Mouse (Mus musculus) limb, embryonic 15.5 days (tissue): ENCODE data around the gene Tctn1. TPM values are rescaled to one million over a fixed set of nuclear protein-coding genes. Genes with fewer than 3 reads are reported as not detected.

Source experiments
- ATAC-seq: fragments of 200-750 bp; cut with Nextera tagmentation; 2 replicates; pipeline ENCODE4 v1.8.0; 2017; ENCODE audit warnings: low read depth, moderate TSS enrichment; ENCODE audit not compliant: insufficient number of reproducible peaks, low FRiP score, low TSS enrichment
- H3K27ac ChIP-seq: fragments of 300-500 bp; sonication (generic); 2 replicates; pipeline ENCODE4 v1.5.1; 2015; ENCODE audit warnings: moderate library complexity, mild to moderate bottlenecking, inconsistent platforms
- H3K27me3 ChIP-seq: fragments of 300-500 bp; sonication (generic); 2 replicates; pipeline ENCODE4 v1.6.1; 2015; ENCODE audit warnings: inconsistent platforms
- H3K36me3 ChIP-seq: fragments of 300-500 bp; sonication (generic); 2 replicates; pipeline ENCODE4 v1.6.1; 2015; ENCODE audit warnings: inconsistent platforms
- H3K4me1 ChIP-seq: fragments of 300-500 bp; sonication (generic); 2 replicates; pipeline ENCODE4 v1.6.1; 2015; ENCODE audit warnings: inconsistent platforms
- H3K4me2 ChIP-seq: fragments of 300-500 bp; sonication (generic); 2 replicates; pipeline ENCODE4 v1.6.1; 2015; ENCODE audit warnings: mild to moderate bottlenecking, inconsistent platforms
- H3K4me3 ChIP-seq: fragments of 300-500 bp; sonication (generic); 2 replicates; pipeline ENCODE4 v1.5.1; 2015; ENCODE audit warnings: mild to moderate bottlenecking, inconsistent platforms
- H3K9ac ChIP-seq: fragments of 300-500 bp; sonication (generic); 2 replicates; pipeline ENCODE4 v1.6.1; 2015; ENCODE audit warnings: inconsistent platforms
- H3K9me3 ChIP-seq: fragments of 300-500 bp; sonication (generic); 2 replicates; pipeline ENCODE4 v1.6.1; 2016; ENCODE audit warnings: inconsistent platforms
- WGBS: fragments of 180-500 bp; shearing (Covaris S2); methylation state at CpG from one replicate; pipeline ENCODE4 v1.1.7; 2015; 5-methylcytosine and 5-hydroxymethylcytosine counted together
- polyA plus RNA-seq: library from polyadenylated mRNA; unstranded; fragments of >200 nt; fragmentation: Nextera tagmentation; extraction: Ambion mirVana; gene quantifications from 2 replicates; pipeline ENCODE4 v1.2.1, GENCODE M21; 2015

Gene Tctn1
- polyA plus RNA-seq, 1 experiment from 2014 or later: 5.7 TPM

DNA sequence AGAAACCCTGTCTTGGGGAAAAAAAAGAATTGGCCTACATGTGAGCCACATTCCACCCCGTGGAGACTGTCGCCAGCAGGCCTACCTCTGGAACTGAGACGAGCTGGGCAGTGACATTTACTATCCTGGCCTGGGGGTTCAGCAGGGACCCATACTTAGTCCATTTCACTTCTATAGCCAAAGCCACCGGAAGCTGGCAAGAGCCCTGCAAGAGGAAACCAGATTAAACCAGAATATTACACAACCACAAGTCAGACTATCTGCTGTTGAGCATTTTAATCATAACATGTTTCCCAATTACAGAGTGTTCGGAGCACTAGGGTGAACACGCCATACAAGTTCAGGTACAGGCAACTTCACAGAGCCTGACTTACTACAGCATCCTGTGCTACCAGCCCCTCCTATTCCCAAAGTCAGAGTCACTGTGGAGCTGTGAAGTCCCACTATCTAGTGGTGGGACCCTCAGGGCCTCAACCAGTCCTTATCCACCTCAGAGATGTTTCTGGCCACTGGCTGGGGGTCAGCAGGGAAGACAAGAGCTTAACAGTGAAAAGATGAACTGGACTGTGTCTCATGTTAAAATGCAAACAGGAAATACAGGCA lies 21.6 kb downstream of the Tctn1 start:
- Histone ChIP-seq H3K4me3 (no peak overlapping the region), H3K9ac (no peak overlapping the region), H3K27me3 (no peaks in the 10 kb centered on the region), H3K4me1 (peaks cover 12% of the 10 kb centered on the region), H3K4me2 (no peak overlapping the region), H3K27ac (no peak overlapping the region), H3K36me3 (peaks cover 49% of the 10 kb centered on the region), H3K9me3 (no peaks in the 10 kb centered on the region)
- no peak for ATAC-seq
- 75% methylated on average over 6 of the region's 6 CpGs for WGBS

DNA sequence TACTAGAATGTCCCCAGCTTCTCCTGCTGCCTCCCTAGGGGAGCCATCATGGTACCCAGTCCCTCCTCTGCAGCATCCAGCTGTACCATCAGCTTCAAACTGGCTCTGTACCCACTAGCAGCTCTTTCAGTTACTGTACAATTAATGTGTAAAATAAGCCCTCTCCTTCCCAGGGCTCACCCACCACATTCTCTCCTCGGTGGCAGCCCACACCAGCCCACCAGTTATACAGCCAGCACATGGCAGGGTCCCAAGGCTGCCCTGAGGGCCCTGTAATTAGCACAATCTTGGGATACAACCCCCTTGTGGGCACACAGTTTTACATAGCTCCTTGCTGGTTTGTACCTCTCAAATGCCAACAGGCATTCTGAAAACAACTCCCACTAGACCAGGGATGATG lies 23.3 kb downstream of the Tctn1 start:
- H3K27me3 ChIP-seq: no peaks in the 10 kb centered on the region
- no peak overlapping the region for H3K27ac ChIP-seq
- peaks cover 38% of the 10 kb centered on the region for H3K36me3 ChIP-seq
- no peak for ATAC-seq
- WGBS: 31% methylated on average over 1 of the region's 1 CpGs
- no peak overlapping the region for H3K4me3 ChIP-seq
- H3K9ac ChIP-seq: no peak overlapping the region
- H3K4me1 ChIP-seq: peaks cover 12% of the 10 kb centered on the region
- H3K4me2 ChIP-seq: no peak overlapping the region
- H3K9me3 ChIP-seq: no peaks in the 10 kb centered on the region

DNA sequence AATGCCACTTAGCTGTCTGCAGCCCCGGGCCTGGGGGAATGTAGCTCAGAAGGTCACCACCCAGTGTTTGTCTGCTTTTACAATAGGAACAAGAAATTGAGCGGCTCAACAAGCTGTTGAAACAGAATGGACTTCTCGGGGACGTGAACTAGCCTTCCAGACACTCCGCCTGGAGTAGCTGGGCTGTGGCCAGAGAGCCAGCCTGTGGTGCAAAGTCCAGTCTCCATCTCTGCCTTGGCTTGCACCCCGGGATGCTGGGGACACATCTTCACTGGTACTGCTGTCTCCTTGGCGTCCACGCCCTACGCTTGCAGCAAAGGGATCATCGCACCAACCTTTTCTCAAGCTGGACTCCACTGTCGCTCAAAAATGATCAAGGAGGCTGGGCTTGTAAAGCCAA lies 23.7 kb downstream of the Tctn1 start:
- no peak overlapping the region for H3K4me3 ChIP-seq
- no peak overlapping the region for H3K4me2 ChIP-seq
- H3K36me3 ChIP-seq: peaks cover 35% of the 10 kb centered on the region
- H3K27me3 ChIP-seq: no peaks in the 10 kb centered on the region
- no peak overlapping the region for H3K27ac ChIP-seq
- H3K9ac ChIP-seq: no peak overlapping the region
- no peaks in the 10 kb centered on the region for H3K9me3 ChIP-seq
- ATAC-seq: no peak
- WGBS: 89% methylated on average over 11 of the region's 11 CpGs
- H3K4me1 ChIP-seq: peaks cover 16% of the 10 kb centered on the region

DNA sequence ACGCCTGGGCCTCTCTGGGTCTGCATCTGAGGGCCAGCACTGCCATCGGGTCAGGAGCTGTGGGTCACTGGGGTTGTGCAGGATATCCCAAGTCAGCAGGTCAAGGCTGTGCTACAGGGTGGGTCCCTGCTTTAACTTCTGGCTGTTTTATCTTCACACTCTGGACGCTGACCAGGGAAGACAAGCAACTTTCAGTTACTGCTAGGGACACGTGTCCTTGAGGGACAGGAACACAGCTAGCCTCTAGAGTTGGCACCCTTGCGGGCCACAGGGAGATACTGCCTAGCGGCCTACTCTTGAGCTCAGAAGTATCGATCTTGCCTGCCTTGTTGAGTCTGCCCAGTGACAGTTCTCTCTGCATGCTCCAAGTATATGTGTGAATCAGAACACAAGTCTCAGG lies 24.6 kb downstream of the Tctn1 start:
- Histone ChIP-seq H3K9ac (no peak overlapping the region), H3K36me3 (peaks cover 35% of the 10 kb centered on the region), H3K27me3 (no peaks in the 10 kb centered on the region), H3K9me3 (no peaks in the 10 kb centered on the region), H3K4me2 (no peak overlapping the region), H3K27ac (no peak overlapping the region), H3K4me3 (no peak overlapping the region), H3K4me1 (peaks cover 22% of the 10 kb centered on the region)
- 78% methylated on average over 7 of the region's 7 CpGs for WGBS
- no peak for ATAC-seq

DNA sequence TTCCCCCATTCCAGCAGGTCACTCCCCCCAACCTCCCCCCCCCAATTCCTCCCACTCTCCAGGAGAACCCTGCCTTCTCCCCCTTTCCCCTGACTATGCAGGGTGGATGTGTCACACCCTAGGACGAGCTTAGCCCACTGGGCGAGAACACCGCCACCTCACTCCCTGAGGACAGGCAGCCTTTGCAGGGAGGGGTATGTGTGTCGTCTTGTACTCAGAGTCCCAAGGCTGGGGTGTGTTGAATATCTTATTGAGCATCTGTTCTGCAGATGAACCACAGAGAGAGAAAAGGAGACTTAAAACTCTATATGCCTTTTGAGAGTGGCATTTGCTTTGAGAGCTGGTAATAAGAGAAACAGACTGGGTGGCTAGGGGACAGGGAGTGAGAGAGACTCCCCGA lies 27.1 kb downstream of the Tctn1 start:
- no peaks in the 10 kb centered on the region for H3K9me3 ChIP-seq
- WGBS: 54% methylated on average over 5 of the region's 5 CpGs
- no peak overlapping the region for H3K27ac ChIP-seq
- H3K4me1 ChIP-seq: peaks cover 37% of the 10 kb centered on the region
- no peak overlapping the region for H3K4me2 ChIP-seq
- H3K4me3 ChIP-seq: no peak overlapping the region
- no peak for ATAC-seq
- H3K27me3 ChIP-seq: no peaks in the 10 kb centered on the region
- H3K36me3 ChIP-seq: peaks cover 24% of the 10 kb centered on the region
- H3K9ac ChIP-seq: no peak overlapping the region

DNA sequence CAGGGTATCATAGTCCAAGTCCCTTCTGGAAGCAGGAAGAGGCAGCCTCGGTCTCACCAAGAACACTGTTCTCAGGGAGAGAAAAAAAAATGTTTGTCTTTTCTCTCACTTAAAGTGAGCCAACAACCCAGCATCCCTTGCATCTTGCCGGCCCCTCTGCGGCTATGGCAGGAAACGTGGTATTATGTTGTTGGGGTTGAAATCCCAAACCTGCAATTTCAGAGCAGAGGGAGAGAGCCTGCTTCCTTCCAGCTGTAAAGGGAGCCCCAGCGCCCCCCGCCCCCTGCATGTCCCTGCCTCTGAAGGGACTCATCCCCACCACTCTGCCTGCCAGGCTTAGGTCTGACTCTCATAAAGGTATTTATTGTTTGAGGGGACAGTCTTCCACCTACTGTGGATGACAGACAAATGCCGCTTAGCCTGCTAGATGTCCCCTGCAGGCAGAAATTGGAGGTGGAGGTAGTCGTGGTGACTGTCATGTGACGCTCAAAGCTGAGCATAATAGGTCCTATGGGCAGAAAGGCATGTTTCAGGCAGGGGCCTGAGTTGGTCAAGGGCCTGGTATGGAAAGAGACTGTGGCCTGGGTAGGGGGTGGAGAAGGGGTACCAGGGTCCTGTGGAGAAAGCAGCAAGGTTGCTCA lies 28.9 kb downstream of the Tctn1 start:
- Histone ChIP-seq H3K4me1 (peaks cover 39% of the 10 kb centered on the region), H3K27ac (peak overlapping the region; percentile 76), H3K9ac (no peak overlapping the region), H3K36me3 (peaks cover 5% of the 10 kb centered on the region; the same call in 1 of the 2 replicates), H3K27me3 (no peaks in the 10 kb centered on the region), H3K4me2 (no peak overlapping the region), H3K4me3 (no peak overlapping the region), H3K9me3 (no peaks in the 10 kb centered on the region)
- no peak for ATAC-seq
- 39% methylated on average over 9 of the region's 9 CpGs for WGBS

DNA sequence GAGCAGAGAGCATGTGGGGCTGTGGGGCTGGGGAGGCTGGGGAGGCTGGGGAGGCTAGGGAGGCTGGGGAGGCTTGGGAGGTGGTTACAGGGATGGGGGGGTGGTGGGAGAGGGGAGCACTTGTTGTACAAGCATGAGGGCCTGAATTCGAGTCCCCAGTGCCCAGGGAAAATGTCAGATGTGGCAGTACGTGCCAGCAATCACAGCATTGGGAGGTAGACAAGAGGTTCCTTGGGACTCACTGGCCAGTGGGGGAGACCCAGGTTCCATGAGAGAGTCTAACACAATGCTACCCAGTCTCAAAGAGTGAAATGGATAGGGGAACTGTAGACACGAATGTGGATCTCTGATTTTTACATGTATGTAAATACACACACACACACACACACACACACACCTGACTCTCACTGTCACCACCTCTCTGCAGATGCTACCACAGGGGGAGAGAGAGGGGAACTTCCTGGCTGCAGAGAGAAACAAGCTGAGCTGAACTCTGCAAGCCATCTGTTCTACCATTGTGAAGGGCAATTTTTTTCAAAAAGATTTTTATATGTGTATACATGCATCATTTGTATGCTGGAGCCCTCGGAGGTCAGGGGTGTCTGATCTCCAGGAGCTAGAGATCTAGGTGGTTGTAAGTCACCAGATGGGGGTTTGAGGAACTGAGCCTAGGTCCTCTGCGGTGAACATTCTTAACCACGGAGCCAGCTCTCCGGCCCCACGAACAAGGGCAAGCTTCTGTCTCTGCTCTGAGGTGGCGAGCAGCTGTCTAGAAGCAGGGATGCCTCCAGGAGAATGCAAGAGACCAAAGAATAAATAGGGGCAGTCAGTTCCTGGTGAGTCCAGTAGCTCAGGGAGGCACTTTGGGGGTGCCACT lies 29.7 kb downstream of the Tctn1 start:
- 65% methylated on average over 9 of the region's 9 CpGs for WGBS
- no peak overlapping the region for H3K4me2 ChIP-seq
- peak overlapping the region; percentile 76 for H3K27ac ChIP-seq
- H3K4me3 ChIP-seq: no peak overlapping the region
- H3K36me3 ChIP-seq: 0 out of 2 replicates have a peak, but pooled peaks cover 3% of the 10 kb centered on the region
- H3K4me1 ChIP-seq: peaks cover 39% of the 10 kb centered on the region
- no peak overlapping the region for H3K9ac ChIP-seq
- H3K9me3 ChIP-seq: no peaks in the 10 kb centered on the region
- no peaks in the 10 kb centered on the region for H3K27me3 ChIP-seq
- no peak for ATAC-seq

DNA sequence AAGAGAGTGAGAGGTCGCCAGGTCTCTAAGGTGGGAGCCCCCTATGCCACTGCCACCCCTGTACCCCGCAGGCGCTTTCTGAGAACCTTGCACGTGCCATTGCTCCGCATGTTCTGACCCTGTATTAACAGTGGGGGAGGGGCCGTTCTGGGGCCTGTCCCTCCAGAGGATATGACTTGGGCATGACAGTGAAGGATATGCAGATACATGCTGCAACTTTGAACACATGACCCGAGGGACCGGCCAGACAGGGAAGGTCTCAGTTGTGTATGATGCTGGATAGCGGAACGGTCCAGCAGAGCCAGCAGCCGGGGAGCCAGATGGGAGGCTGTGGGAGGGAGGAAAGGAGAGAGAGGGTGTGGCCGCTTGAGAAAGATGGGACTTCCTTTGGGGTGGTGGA lies 30.6 kb downstream of the Tctn1 start:
- Histone ChIP-seq H3K4me3 (no peak overlapping the region), H3K9ac (no peak overlapping the region), H3K4me1 (peaks cover 35% of the 10 kb centered on the region), H3K36me3 (no peaks in the 10 kb centered on the region), H3K9me3 (no peaks in the 10 kb centered on the region), H3K27me3 (no peaks in the 10 kb centered on the region), H3K4me2 (no peak overlapping the region), H3K27ac (no peak overlapping the region)
- ATAC-seq: no peak
- WGBS: 84% methylated on average over 12 of the region's 12 CpGs

DNA sequence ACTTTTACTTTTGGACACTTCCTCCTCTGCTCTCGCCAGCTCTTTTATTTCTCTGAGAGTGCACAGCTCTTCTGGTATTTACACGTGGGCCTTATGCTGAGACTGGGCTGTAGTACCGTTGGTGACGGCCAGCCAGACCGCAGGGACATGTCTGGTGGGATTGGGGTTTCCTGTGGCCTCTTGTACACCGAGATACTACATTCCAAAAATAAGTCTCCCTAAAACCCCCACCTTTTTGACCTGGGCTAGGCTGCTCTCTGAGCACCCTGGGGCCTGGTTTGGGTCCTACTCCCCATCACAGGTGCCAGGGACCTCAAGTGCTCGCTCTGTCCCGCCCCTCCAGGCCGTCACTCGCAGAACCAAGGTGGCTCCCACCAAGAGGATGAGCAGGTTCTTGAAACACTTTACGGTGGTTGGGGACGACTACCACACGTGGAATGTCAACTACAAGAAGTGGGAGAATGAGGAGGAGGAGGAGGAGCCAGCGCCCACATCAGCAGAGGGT lies 31.1 kb downstream of the Tctn1 start:
- H3K36me3 ChIP-seq: no peaks in the 10 kb centered on the region
- no peak overlapping the region for H3K4me3 ChIP-seq
- WGBS: 78% methylated on average over 14 of the region's 14 CpGs
- H3K27ac ChIP-seq: no peak overlapping the region
- ATAC-seq: no peak
- H3K4me2 ChIP-seq: no peak overlapping the region
- no peaks in the 10 kb centered on the region for H3K27me3 ChIP-seq
- no peaks in the 10 kb centered on the region for H3K9me3 ChIP-seq
- H3K4me1 ChIP-seq: peaks cover 35% of the 10 kb centered on the region
- H3K9ac ChIP-seq: no peak overlapping the region

DNA sequence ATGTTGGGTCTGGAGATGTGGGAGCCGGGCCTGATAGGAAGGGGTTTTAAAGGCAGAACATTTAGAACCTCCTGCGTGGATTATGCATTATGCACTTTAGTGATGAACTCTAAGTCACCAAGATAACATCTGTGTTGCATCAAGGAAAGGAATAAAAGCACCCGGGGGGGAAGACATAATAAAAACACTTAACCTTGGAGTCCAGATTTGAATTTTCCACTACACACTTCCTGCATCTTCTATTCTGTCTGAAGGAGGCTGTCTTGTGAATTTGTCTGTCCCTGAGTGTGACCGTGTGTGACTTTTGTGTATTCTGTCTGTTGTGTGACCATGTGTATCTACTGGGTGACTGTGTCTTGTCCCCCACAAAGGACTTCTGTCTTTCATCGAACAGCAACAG lies 32.3 kb downstream of the Tctn1 start:
- no peak for ATAC-seq
- no peaks in the 10 kb centered on the region for H3K9me3 ChIP-seq
- 39% methylated on average over 5 of the region's 5 CpGs for WGBS
- H3K4me3 ChIP-seq: no peak overlapping the region
- no peak overlapping the region for H3K4me2 ChIP-seq
- no peak overlapping the region for H3K9ac ChIP-seq
- H3K4me1 ChIP-seq: peaks cover 35% of the 10 kb centered on the region
- H3K27ac ChIP-seq: peak overlapping the region; percentile 66
- peaks cover 4% of the 10 kb centered on the region; the same call in 1 of the 2 replicates for H3K36me3 ChIP-seq
- H3K27me3 ChIP-seq: no peaks in the 10 kb centered on the region

DNA sequence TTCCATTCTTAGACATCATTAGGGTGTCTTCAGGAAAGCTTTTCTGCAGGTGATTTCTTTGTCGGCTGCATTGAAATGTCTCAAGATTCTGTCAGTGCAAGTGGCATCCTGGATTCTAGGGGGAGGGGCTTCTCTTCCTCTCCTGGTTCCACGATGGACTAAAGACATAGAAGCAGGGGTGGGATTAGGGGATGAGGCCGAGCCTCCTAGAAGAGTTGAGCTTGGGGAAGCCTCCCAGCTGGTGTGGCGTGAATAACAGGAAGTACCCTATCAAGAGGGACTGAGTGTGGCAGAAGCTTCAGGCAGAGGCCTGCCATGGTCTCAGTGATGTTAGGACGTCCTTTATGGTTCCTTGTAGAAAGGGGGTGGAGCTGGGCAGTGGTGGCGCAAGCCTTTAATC lies 32.8 kb downstream of the Tctn1 start:
- Histone ChIP-seq H3K27ac (no peak overlapping the region), H3K4me1 (peaks cover 35% of the 10 kb centered on the region), H3K27me3 (no peaks in the 10 kb centered on the region), H3K36me3 (peaks cover 4% of the 10 kb centered on the region; the same call in 1 of the 2 replicates), H3K4me3 (no peak overlapping the region), H3K4me2 (no peak overlapping the region), H3K9ac (no peak overlapping the region), H3K9me3 (no peaks in the 10 kb centered on the region)
- 66% methylated on average over 6 of the region's 6 CpGs for WGBS
- no peak for ATAC-seq

DNA sequence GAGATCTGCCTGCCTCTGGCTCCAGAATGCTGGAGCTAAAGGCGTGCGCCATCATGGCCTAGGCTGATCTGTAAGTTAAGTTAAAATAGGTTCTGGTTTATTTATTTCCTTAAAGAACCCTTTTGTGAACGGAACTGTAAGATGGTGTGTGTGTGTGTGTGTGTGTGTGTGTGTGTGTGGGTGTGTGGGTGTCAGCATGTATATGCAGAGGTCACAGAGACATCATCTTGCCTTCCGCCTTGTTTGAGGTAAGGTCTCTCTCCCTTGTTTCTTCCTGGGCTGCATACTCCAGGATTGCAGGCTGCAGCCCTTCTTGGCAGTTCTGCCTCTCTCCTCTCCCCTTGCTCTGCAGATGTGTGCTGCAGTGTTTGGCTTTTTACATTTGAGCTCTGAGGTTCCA lies 33.4 kb downstream of the Tctn1 start:
- no peak for ATAC-seq
- Histone ChIP-seq H3K36me3 (peaks cover 4% of the 10 kb centered on the region; the same call in 1 of the 2 replicates), H3K9me3 (no peaks in the 10 kb centered on the region), H3K4me3 (no peak overlapping the region), H3K4me1 (peaks cover 34% of the 10 kb centered on the region), H3K9ac (no peak overlapping the region), H3K27ac (no peak overlapping the region), H3K27me3 (no peaks in the 10 kb centered on the region), H3K4me2 (no peak overlapping the region)
- WGBS: 82% methylated on average over 4 of the region's 4 CpGs
